Mouse (Mus musculus) adrenal gland, postnatal 36 days (tissue): Measurements from ENCODE around the gene Pdxdc1. TPM values are rescaled to one million over a fixed set of nuclear protein-coding genes. Genes with fewer than 3 reads are reported as not detected.

ENCODE experiments used
- DNase-seq, 2 experiments: peaks; one replicate each; pipeline ENCODE4 v3.0.0; 2021; ENCODE audit warnings: mixed read lengths in 1 of 2
- total RNA-seq, 2 experiments: library from RNA; stranded (reverse); gene quantifications; 2 replicates each; pipeline ENCODE4 v1.2.3; 2021

Pdxdc1 gene
- total RNA-seq, 2 experiments from 2014 or later: 82.9 to 90.9 TPM

DNA sequence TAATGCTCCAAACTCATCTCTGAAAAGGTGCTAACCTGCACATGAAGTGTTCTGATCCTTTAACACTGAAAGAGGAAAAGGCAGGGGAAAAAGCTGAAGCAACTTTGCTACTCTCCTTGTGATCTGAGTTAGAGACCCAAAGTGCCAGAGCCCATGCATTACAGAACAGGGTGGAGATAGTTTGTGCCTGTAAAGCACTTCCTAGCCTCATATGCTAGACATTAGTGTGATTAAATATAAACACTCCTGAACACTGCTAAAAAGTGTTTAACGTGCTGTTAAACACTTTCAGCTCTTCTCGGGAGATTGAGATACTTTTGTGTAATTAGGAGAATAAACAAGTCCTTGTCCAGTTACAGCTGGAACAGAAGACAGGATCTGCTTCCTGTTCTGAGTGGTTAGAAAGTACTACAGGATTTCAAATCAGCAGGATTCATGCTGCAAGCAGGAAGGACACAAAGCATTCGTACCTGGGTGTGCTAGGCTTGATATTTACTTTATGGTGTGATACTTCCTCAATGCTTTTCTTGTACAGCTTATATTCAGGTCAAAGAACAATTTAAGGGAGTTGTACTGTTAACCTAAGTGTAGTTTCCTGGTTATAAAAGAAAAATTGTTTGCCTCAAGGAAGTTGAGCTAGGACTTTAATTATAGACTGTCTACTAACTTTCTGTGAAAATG, 19.7 kb downstream of the Pdxdc1 start:
- no peak for DNase-seq

DNA sequence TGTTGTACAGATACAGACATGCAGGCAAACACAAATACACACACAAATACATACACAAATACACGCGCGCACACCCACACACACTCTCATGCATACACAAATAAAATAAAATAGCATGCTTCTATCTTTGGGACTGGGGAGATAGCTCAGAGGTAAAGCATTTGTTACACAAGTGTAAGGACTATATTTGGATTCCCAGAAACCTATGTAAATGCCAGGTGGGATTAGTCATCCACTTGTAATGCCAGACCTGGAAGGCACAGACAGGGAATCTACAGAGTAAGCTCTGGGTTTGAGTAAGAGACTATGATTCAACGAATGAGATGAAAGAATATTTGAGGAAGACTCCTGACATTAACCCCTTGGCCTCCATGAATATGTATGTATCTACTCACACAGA, 27.4 kb downstream of the Pdxdc1 start:
- no peak for DNase-seq

DNA sequence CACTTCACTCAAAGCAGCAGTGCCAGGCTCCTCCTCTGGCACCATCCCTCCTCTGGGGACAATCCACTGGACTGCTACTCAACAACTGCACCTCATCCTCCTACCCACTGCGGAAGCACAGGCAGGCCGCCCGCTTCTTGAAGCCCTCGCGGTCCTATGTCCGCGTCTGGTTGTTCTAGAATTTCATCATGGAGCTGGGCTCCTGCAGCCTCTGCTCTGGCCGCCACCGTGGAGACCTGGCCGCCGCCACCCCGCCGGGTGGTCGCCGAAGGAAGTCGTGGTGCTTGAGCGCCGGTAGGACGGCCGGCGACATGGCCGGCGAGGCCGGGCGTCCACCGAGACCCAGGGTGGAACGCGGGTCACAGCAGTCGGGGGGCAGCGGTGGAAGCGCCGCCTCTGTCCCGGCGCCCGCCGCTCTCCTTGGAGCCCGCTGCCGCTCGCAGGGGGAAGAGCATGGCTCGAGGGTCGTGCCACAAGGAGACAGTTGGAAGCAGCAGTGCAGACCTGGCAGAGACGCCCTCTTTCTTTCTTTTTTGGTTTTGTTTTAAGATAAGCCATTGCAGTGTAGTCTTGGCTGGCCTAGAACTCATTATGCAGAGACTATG, 34.9 kb downstream of the Pdxdc1 start:
- peak; percentile 9 to 26 for DNase-seq

DNA sequence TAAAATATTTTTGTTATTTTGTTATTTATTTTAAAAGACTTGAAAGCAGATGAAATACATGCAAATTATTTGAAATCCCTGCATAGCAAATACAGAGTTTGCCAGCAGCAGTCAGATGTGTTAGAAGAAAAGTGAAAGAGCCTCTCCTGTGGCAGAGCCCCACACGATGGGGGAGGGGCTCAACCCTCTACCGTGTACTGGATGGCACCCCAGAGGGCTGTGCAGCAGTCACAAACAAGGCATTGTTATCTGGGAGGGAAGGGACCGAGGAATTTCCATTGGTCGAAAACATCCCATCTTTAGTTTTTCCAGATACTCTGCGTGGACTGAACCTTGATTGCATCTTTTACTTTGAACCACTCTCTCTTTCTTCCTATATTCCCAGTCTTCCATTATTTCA, 35.5 kb downstream of the Pdxdc1 start:
- peak; percentile 4 to 34 for DNase-seq

DNA sequence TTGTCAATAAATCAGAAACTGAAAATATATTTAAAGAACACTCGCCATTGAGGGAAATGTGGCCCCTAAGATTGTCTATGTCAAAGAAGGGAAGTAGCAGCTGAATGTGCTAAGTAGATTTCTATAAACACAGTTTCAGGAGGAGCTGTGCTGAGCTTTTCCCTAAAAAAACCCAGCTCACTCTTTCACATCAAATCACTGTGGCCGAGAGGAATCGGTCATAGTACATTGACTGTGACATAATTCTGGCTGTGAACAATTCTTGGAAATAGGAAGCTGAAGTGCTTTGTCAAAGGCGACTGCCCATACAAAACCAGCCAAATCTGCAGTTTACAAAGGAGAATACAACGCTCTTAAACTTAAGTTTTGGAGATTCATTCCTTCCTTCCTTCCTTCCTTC, 36.3 kb downstream of the Pdxdc1 start:
- DNase-seq: no peak

DNA sequence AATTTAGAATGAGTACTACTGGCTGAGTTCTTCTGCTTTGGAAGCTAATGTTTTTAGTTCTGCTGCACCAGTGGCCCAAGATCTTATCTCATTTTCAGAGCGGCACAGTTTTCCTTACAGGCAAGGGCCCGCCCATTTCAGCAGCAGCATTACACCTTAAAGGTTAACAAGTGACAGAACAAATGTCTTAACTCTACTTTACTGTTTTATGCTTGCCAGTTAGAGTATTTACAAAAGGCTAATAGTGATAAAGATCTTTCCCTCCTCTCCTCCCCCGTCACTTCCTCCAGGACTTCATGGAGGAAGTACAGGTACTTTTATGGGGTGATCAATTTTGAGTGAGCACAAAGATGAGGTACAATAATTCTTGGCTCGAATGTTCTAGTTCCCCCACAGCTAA, 36.9 kb downstream of the Pdxdc1 start:
- DNase-seq: no peak

DNA sequence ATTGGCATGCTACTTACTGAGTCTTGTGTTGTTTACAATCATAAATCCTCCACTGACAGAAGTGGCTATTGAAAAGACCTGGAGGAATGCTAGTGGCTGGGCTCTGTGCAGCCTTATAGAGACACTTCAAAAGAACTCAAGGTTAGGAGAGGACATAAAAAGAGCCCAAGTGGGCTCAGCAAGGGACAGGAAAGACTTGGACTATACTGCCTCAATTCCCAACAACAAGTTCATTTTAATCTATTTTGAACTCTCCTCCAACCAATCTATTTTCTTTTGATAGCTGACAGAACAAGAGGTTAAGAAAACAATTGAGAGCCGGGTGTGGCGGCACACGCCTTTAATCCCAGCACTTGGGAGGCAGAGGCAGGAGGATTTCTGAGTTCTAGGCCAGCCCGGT, 49.0 kb downstream of the Pdxdc1 start:
- DNase-seq: no peak

DNA sequence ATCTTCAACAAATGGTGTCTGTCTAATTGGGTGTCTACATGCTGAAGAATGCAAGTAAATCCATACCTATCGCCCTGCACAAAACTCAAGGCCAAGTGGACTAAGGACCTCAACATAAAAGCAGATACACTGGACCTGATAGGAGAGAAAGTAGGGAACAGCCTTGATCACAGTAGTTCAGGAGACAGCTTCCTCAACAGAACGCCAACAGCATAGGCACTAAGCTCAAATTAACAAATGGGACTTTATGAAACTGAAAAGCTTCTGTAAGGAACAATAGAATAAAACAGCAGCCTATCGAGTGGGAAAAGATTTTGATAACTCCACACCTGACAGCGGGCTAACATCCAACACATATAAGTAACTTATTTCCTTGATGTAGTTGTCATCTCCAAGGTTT, 51.5 kb downstream of the Pdxdc1 start:
- no peak for DNase-seq

DNA sequence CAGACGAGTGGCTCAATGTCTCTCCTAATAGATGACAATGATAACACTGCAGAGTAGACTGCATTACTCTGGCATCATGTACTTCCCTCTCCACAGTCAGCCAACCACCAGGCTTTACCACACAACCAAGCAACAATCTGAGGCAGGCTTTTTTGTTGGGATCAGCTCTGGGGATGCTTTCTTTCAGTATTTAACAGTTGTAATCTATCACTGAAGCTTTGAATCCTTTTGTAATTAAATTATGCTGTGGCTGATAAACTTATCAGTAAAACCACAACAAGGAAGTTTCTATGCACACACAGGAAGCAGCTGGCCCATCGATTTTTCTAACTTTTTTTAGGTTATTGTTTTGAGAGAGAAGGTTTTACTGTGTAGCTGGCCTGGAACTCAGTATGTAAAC, 54.6 kb downstream of the Pdxdc1 start:
- DNase-seq: no peak

DNA sequence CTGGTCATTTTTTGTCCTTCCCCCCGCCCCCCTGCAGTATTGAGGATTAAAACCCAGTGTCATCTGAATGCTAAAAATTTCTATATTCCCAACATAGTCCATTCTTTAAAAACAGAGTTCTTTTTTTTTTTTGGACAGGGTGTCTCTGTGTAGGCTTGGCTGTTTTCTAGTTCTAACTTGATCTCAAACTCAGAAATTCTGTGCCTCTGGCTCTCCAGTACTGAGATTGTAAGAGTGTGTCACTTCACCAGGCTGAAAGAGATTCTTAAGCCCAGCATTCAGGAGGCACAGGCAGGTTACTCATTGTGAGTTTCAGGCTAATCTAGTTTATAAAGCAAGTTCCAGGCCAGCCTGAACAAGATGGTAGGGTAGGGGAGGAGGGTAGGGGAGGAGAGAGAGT, 56.3 kb downstream of the Pdxdc1 start:
- no peak for DNase-seq

DNA sequence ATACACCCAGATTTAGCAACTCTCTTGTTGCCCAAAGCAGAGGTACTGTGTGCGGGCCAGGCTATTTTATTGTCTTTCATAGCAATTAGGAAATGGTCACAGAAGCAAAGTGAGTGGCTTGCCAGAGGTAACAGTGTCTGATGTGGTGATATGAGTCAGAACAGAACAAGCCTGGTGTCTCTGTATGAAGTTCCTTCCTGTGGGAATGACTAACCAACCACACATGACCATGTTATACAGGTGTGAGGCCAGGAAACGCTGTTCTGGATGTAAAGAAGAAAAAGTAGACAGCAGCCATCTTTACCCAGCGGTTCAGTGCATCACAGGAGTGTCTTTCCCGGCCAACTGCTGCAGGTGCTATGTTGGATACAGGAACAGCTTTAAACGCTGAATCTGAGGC, 57.9 kb downstream of the Pdxdc1 start:
- DNase-seq: no peak

DNA sequence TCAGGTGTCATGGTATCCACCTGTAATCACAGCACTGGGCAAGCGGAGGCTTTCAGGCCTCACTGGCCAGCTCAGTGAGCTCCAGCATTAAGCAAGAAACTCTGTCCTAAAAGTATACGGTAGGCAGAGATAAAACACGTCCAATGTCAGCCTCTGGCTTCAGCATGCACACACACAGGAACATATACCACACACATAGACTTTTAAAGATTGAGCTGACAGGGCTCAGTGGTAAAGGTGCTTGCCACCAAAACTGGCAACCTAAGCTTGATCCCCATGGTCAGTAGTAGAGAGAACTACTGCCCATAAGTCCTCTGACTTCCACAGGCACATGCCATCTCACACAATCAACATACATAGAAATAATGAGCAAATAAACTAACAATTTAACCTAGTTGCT, 62.0 kb downstream of the Pdxdc1 start:
- no peak for DNase-seq

DNA sequence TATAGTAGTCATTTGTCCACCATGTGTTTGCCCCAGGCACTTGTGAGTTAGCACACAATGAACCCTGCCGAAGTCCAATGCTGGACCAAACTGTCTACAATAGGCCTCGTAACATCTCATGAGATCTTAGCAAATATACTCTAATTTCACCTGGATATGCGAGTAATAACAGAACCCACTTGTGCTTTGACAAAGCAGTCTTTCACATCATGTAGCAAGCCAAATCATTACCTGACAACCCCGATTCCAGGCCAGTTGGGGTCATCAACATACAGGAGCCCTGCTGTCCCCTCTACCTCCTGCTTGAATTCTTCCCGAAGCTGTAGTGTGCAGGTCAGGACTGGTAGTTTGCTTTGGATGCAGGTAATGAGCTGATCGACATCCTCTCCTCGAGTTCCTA, 62.9 kb downstream of the Pdxdc1 start:
- DNase-seq: no peak

DNA sequence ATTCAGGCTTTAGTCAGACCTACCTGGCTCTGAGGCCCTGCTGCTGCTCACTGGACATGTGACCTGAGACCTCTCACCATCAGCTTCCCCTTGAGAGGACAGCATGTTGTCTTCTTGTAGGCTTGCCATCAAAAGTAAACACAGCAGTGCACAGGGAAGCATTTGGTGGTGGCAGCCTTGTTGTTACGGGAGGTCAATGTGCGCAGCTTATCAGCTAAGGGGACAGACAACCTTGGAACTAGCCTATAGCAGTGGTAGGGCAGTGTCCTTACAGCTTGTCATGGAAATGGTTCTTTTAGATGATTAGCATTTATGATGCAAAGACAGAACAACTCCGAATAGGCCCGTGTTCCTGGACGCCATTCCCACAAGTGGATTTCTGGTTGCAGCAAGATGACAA, 68.5 kb downstream of the Pdxdc1 start:
- no peak for DNase-seq

DNA sequence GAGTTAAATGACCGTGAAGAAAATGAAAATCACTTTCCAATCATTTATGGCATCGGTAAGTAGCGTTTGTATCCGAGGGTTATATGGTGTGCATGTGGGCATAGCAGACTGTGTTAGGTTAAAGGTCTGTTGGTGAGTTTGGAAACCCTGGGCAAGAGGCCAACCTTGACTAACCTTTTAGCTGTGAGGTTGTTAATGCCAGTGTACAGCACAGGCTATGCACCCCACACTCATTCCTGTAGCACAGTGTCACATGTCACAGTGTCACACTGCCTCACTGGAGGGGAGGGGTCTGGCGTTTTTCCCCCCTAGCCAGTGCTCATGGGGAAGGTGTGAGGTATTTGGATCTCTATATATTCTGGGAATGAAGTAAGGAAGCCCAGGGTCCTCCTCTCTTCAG, 71.3 kb downstream of the Pdxdc1 start:
- peak in 1 of 2 experiments; percentile 23 for DNase-seq

DNA sequence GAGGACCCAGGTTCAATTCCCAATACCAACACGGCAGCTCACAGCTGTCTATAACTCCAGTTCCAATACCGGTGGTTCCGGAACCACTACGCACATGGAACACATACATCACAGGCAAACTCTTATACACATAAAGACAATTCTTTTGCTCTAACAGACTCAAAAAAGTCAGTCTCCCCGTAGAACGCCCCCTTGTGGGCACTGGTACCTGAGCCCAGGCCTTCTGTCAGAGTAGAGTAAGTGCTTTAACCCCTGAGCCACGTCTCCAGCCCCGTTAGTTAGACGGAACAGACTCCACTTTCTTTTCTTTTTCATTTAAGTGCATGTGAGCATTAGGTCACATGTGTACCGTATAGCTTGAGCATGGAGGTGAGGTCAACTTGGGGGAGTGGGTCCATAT, 72.5 kb downstream of the Pdxdc1 start:
- no peak for DNase-seq

DNA sequence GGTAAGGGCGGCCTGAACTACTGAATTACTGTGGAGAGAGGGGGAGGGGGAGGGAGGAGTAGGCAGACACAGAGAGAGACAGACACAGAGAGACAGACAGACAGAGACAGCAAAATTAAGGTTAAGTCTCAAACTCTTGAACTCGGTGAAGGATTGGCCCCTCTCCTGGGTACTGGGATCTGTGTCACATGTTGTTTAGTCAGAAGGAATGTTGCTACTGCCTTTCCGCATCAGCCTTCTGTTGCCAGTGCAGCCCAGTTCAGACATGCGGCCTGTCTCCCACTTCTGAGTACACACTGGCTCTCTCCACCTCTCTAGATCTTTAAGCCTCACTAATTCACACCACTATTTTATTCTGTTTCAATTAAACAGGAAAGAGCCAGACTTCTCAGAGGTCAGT, 76.4 kb downstream of the Pdxdc1 start:
- DNase-seq: no peak

DNA sequence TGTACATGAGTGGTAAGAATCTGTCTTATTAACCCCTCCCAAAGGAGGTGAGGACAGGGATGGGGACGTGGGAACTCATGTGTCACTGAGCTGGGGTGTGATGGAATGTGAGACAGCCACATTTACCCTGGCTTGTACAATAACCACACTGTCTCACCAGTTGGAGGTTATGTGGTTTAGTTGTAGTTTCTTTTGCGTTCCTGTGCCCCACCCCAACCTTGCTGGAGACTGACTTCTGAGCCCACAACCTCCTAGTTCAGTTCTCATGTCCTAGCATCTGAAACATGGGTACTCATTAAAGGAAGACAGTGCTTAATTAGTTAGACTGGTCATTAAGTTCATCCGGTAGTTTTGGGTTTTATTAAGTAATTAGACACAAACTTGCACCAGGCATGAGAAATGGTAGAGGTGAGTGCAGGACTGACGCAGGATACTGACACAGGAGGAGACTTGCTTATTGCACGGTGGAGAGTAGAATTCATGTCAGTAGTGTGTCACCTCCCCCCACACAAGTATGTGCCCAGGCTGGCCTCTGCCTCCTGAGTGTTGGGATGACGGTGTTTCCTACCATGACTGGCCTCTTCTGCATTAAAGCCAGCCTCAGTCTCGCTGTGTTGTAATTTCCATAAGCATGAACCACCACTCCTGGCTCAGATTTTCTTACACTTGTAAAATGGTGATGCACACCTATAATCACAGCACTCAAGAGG, 77.0 kb downstream of the Pdxdc1 start:
- no peak for DNase-seq

DNA sequence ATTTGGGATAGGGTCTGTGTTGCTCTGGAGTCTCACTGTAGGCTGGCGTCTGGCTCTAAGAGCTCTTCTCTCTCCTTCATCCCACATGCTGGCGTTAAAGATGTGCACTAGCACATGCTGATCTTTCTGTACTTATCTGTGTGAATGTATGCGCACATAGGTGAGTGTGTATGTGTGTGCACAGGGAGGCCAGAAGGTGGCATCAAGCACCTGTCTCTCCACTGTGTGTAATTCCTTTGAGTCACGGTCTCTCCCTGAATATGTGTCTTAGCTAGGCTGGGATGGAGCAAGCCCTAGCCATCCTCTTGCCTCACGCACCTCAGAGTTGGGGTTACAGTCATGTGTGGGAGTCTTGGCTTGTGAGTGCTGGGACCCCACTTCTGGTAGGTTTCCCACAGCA, 82.2 kb downstream of the Pdxdc1 start:
- DNase-seq: no peak

DNA sequence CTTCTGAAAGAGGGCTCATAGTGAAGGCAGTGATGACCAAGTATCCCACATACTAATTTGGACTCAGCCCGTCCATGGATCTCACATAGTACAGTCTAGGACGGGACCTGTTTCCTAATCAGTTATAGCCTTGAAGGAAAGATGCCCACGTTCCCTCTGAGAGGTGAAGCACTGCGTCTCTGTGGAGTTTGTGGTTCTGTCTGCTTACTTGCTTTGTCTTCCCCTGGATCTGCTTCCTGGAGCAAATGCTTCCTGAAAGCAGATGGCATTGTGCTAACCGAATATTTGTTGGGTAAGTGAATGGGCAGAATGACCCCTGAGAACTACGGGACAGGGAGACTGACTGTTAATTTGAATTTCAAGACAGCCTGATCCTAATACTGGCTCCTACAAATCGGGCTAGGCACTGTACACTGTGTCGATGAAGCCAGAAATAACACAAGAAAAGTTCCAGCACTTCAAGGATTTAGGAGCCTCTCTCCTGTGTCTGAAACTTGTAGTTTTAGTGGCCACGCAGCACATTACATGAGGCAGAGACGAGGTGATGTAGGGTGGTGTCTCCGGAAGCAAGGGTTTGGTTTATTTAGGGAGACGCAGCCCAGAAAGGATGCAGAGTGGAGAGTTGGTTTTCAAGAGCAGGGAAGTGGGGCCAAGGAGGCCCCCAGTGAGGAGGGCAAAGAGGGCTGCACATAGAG, 83.0 kb downstream of the Pdxdc1 start:
- no peak for DNase-seq

DNA sequence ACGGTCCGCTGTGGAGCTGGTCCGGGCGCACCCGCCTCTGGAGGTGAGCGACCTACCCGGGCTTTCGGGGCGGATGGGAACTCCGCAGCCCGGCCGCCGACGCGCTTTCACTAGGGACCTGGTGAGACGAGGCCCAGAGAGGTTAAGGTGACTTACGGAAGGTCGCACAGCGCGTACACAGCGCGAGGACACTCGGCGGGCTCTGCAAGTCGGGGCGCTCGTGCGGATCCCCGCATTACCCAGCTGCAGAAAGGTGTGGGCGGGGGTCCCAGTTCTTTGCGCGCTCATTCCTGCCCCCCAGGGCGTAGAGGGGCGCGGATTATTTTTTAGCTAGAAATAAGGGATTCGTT, 83.6 kb downstream of the Pdxdc1 start:
- no peak for DNase-seq

DNA sequence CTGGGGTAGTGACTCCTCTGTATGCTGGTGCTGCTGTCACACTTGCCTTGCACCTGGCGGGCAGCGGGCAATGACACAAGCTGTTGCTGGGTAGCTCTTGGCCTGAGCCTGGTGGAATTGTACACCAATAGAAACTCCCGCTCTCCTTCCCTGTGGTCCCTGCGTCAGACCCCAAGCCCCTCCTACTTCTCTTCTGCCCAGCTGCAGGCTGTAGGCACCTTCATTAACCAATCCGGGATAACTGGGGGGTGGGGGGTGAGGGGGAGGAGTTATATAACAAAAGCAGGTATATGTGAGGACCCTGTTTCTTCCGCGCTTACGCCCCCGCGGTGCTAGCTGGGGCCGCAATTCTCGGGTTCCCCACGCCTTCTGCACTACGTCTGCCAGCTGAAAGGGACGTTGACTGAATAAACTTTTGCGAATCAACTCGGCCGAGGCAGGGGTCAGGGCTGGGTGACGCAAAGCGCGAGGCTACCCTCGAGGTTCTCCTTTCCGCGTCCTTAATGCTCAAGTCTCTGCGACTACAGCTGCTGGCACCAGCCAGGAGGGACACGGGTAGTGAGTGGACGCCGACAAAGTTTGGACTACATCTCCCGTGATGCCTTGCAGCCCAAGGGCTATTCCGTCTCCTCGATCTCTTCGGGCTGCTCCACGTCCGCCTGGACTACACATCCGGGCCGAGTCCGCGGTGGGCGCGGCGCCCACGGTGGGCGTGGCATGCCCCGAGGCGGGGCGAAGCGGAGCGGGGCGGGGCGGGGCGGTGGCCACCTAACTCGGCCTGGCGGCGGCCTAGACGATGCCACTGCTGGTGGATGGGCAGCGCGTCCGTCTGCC, 84.2 kb downstream of the Pdxdc1 start, which contains the start of gene Ntan1:
Ntan1 (plus strand) TSS at position 286 of the 834 bp plus-strand sequence.
- peak; percentile 98 for DNase-seq
